Mouse (Mus musculus) heart, adult 2 months (tissue): ENCODE measurements around the gene Tmem161b.

Experiments used
- CTCF ChIP-seq: fragments of 200-600 bp; IDR thresholded peaks from 2 replicates; pipeline ENCODE4 v1.8.1; 2022; ENCODE audit warnings: antibody characterized with exemption, mild to moderate bottlenecking, moderate library complexity
- EP300 ChIP-seq: fragments of 200-500 bp; IDR thresholded peaks from 2 replicates; pipeline ENCODE4 v1.6.1; 2011; ENCODE audit warnings: low read depth, low read length, control low read depth; ENCODE audit not compliant: insufficient read depth
- POLR2A ChIP-seq: fragments of 200-500 bp; IDR thresholded peaks from 2 replicates; pipeline ENCODE4 v1.6.1; 2011; ENCODE audit warnings: mild to moderate bottlenecking, low read depth, low read length, control low read depth; ENCODE audit not compliant: insufficient read depth

DNA sequence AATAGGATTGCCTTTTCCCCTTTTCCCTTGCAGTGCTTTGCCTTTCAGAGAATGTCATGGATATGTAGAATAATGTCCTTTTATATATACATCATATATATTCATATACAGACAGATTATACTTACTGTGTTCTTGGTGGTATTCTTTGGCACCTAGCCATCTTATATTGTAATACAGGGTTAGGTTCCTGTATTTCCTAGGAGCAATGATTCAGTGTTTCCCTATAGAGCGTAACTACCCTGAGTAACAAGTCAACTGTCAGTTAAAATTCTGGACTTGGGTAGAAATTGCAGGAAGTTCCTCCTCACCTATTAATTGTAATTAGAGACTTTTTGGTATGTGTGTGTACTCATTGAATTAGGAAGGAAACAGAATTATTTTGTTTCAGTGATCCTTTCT lies 33.0 kb downstream of the Tmem161b start:
- no peak for TF ChIP-seq CTCF
- TF ChIP-seq POLR2A: no peak
- no peak for TF ChIP-seq EP300
